Mouse (Mus musculus): ENCODE results near the gene Mill2.

DNA sequence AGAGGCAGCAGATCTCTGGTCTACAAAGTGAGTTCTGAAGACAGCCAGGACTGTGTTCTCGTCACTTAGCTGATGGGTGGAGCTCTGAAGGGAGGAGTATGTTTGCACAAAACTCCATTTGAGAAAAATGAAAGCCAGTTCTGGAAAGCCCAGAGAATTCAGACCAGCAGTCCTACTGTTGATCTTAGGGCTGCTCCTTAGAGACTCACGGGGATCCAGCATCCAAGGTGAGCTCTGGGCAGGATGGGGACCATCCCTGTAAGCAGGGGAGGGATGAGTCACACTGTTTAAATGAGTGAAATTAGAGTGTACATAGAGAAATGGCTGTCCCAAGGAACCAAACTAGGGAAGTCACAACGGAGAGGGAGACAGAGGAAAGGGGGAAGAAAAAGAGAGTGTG is at the start of gene Mill2:
- TF ChIP-seq GATA1 (IDR thresholded peaks at IDR 0.05; ENCODE audit: borderline replicate concordance, low read length) (no peak), FLI1 (IDR thresholded peaks at IDR 0.05; ENCODE audit: low read length) (no peak)

All from megakaryocyte, embryonic 14.5 days (primary cell).